Mouse (Mus musculus) gastrocnemius, postnatal 4 days (tissue): Measurements from ENCODE around the gene Clpb. TPM values are rescaled to one million over a fixed set of nuclear protein-coding genes. Genes with fewer than 3 reads are reported as not detected.

ENCODE experiments used
- DNase-seq, 2 experiments: peaks; one replicate each; pipeline ENCODE4 v3.0.0; 2021 to 2022; ENCODE audit warnings: low spot score in 2 of 2, mixed read lengths in 2 of 2
- total RNA-seq, 2 experiments: library from RNA; stranded (reverse); gene quantifications; 2 replicates each; pipeline ENCODE4 v1.2.3; 2021

Gene Clpb
- total RNA-seq, 2 experiments from 2014 or later, result 33.7 to 33.9 TPM

- no peak for DNase-seq
These were observed 157.0 kb downstream of the Clpb start for GRCm38 (mm10) chr7:101820295-101821030.

DNA sequence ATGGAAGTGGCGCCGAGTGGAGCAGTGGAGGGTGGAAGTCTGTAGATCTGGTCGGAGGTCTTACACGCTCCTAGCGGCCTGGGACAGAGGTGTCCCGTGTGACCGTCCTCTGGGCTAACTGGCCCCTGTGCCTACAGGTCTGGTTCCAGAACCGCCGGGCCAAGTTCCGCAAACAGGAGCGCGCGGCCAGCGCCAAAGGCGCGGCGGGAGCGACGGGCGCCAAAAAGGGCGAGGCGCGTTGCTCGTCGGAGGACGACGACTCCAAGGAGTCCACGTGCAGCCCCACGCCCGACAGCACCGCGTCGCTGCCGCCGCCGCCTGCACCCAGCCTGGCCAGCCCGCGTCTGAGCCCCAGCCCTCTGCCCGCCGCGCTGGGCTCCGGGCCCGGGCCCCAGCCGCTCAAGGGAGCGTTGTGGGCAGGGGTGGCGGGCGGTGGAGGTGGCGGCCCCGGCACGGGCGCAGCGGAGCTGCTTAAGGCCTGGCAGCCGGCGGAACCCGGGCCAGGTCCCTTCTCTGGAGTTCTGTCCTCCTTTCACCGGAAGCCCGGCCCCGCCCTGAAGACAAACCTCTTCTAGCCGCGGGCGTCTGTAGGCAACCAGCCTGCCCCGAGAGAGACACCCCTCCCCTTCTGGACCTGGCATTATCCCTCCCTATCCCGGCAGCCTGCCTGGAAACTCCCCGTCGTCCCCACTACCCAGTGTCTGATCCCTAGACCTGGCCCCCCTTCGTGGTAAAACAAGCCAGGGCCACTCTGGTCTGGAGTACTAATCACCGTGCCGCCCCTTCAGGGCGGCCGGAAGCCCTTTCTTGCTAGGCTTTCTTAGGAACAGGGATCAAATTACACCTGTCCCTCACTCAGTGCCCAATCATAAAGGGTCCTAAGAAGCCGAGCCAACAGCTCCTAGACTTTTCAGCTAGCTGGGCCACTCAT is 158.4 kb downstream of the Clpb start:
- DNase-seq, result peak in 1 of 2 experiments; percentile 53

- no peak for DNase-seq
These were observed 159.7 kb downstream of the Clpb start for GRCm38 (mm10) chr7:101822836-101823757.

GRCm38 (mm10) chr7:101823758-101824630 is 160.6 kb downstream of the Clpb start:
- no peak for DNase-seq

- DNase-seq, result no peak
These were observed 166.9 kb downstream of the Clpb start for GRCm38 (mm10) chr7:101830373-101830772.

DNA sequence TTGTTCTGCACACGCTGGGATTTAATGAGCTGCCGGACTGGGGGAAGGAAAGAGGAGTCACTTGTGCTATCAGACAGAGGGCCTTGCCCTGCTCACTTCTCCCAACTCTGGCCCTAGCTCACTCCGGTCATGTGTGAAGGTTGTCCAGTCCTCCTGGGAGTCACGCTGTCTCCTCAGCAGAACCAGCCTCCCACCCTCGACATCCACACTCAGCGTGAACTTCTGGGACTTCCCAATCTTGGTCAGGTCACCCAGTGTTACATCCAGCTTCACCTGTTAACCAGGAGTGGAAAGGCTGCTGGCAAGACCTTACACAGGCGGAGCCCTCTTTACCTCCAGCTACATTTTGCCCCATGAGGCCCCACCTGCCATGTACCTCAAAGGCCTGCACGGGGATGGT is 168.0 kb downstream of the Clpb start:
- DNase-seq, result no peak

DNA sequence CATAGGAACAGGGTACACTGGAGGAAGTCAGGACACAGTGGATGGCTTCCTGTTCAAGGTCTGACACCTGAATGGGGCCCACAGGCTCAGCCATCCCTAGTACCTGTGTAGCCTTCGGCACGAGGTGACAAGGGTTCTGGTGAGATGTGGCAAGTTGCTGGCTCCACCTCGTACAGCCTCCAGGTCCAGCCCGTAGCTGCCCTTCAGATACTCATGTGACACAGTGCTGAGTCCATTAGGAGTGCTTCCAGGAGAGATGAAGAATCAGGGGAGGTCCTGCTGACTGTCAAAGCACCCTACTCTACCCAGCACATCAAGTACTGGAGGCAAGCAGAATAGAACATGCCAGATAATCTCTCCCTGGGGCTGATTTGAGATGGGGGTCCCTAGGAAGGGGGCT is 168.9 kb downstream of the Clpb start:
- DNase-seq, result no peak

GRCm38 (mm10) chr7:101833352-101833751 is 169.9 kb downstream of the Clpb start:
- DNase-seq, result no peak

GRCm38 (mm10) chr7:101833916-101834584 is 170.6 kb downstream of the Clpb start:
- no peak for DNase-seq

DNA sequence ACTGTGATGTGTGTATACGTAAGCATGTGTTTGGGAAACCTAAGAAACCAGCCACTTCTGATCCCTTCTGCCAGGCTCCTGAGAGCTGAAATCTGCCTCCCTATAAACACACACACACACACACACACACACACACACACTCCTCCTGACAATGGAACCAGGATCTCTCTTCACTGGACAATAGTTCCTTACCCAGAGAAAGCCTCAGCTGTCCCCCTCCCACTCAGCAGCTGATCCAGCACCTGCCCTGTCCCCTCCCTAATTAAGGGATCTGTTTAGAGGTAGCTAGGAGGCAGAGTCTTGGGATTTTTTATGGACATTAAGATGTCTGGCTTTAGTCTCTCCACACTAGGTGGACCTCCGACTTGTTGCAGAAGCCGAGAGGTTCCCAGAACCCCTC is 171.5 kb downstream of the Clpb start:
- DNase-seq, result no peak

GRCm38 (mm10) chr7:101835457-101836109 is 172.2 kb downstream of the Clpb start:
- no peak for DNase-seq

GRCm38 (mm10) chr7:101836271-101837153 is 173.1 kb downstream of the Clpb start:
- DNase-seq, result peak; percentile 54 to 77

- DNase-seq, result no peak
These were observed 173.7 kb downstream of the Clpb start for GRCm38 (mm10) chr7:101837154-101837605.

GRCm38 (mm10) chr7:101837606-101838471 is 174.4 kb downstream of the Clpb start, which contains the start of gene Inppl1:
Inppl1 (minus strand) TSS chr7:101838229.
- peak; percentile 56 to 84 for DNase-seq

DNA sequence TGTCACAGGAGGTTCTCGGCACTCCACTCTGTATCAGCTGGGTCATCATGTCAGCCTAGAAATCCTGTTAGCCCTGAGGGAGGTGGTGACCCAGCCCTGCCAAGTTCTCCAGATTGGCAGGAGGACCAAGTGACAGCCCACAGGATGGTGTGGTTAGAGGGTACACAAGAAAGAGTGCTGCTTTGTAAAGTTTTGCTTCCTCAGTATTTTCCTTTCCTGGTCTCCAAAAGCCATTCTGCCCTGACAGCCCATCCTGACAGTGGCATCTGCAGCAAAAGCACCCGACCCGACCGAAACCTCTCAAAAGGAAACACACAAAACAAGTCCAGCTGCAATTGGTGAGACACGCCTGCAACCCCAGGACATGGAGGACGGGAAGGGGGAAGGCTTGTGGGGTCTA is 180.8 kb downstream of the Clpb start:
- no peak for DNase-seq
